Mouse (Mus musculus) lung, postnatal 25 days (tissue): ENCODE data around the gene Nhsl2.
"Not testable (repeated sequence)": the region's sequence is repeated elsewhere in the genome, so short reads cannot be mapped to it uniquely, and the experiment has no call there.

Experiments
- DNase-seq: peaks from one replicate; pipeline ENCODE4 v3.0.0; 2022; ENCODE audit warnings: low spot score

Nhsl2 gene

DNA sequence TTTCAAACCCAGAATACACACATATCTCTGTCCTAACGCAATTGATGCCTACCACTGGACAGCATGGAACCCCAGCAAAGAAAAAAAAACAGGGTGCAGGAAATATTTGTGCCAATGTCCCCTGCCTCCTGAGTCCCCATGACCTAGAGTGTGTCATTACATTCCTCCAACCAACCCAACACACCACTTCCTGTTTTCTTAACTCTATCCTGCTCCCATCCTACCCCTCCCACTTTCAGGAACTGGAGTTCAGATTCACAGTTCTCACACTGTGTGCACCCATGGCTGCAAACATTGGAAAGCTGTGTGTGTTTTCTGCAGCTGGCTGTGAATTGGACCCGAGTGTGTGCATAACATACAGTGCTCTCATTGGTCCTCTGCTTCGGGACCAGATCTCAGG is 241.4 kb downstream of the Nhsl2 start:
- DNase-seq: no peak

DNA sequence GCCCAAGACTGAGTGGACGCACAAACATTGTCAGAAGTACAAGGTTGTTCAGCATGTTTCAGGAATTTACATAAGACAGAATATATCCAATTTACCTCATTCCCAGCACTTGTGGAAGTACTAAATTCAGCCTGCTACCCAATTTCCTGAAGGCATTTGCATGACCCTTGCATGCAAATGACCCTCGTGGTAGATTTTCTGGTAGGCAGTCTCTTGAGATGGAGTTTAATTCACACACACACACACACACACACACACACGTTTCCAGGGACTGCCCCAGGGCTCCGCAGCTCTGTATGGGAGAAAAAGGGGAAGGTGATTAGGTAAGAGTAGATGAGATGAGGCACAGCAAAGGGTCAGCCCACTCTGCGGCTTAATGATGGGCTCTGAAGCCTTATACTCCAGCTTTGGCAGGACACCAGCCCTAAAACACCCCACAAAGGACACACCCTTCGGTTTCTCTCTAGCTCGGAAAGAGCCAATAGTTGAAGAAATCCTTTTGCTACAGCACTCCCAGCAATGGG is 245.3 kb downstream of the Nhsl2 start:
- DNase-seq: no peak

DNA sequence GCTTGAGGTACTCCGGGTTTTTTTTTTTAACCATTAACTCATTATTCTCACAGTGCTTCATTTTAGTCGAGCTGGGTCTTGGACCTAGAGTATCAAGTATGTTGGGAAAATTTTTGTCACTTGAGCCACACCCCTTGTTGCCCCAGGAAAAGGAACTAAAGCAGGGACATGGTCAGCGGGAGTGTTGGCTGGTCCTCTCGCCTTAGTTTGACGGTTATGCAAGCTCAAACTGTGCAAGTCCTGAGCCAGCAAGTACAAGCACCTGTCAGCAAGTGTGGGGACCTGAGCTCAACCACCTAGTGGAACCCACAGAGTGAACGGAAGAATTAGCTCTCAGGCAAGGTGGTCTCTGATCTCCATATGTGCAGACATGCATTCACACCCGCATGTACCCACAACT is 252.7 kb downstream of the Nhsl2 start:
- peak; percentile 10 for DNase-seq

DNA sequence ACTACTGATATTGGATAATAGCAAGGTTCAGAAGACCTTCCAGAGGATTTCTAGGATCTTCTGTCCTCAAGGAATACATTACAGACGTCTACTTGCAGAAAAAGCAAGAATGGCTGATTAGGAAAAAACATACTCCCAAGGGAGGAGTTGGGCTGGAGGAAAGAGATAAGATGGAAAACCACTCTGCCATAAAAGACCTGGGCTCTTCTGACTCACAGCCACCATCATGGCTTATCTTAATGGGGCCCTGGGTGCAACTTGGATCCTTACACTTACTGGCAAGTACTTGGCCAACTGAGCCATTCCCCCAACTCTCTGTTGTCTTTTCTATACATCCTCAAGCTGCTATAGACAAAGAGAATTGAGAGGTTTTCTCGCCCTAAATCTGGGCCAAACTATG is 254.6 kb downstream of the Nhsl2 start:
- DNase-seq: not testable (repeated sequence)

DNA sequence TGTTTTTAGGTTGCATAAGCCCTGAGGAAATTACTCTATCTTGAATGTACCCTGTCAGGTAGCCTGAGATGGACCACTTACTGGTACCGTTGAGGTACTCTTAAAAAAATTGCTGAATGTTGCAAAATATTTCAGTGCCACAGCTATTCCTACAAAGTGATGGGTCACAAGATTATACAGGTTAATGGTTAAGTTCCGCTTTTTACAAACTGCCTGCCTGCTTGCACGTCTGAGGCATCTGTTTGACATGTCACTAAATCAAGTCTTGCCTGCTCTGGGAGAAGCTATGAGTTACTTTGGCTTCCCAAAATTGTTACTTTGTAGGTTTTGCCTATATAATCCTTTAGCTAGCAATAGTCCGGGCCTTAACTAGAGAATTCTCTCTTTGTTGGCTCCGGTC is 260.2 kb downstream of the Nhsl2 start:
- DNase-seq: not testable (repeated sequence)

DNA sequence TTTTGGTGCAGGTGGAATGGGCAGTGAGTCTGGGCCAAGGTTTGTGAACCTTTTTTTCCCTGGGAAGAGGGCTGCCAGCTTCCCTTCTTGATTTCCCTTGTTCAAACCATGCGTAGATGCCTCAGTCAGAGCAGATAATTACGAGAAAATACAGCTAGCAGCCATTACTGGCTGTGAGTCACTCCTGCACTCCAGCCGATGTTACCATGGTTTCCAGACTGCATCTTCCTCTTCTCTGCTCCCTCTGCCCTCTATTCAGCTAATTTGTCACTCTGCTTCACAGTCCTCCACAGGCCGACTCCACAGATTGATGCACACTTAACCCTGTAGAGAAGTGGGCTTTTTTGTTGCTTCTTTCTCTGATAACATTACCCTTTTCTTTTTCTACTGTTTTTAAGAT is 266.5 kb downstream of the Nhsl2 start:
- no peak for DNase-seq

DNA sequence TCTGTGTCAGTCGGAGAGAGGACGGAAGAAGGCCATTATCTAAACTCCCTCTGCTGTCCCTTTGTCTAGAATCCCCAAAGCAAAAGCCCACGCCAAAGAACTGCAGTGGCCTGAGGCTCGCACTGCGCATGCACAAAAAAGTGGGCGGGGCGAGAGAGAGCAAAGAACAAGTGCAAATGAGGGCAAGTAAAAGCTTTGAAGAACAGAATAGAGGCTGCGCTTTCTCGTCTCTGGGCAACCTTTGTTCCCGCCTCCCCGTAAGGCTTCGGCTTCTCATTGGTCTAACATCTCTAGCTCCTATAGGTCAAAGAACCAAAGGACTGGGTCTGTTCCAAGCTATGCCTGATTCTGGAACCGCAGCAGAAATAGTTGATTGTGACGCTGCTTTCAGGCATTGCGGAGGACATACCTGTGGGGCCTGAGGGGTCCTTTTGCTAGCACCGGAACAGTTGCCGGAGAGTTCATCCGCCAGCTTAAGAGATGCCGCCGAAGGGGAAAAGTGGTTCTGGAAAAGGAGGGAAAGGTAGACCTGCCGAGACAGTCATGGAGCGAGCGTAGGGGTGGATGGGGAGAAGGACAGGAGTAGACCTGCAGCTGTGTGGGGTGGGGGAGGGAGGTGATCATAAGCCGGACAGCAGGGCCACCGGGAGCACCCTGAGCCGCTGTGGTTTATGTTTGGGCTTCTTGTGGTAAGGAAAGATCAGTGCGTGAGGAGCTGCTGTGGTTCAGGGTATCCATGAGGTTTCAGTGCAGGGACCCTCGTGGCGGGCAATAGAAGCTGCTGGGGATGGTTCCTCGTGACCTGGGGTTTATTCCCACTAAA is 270.1 kb downstream of the Nhsl2 start, which contains the start of gene Pin4:
Pin4 (plus strand) TSS at position 406 of the 823 bp plus-strand sequence.
- DNase-seq: peak; percentile 96

DNA sequence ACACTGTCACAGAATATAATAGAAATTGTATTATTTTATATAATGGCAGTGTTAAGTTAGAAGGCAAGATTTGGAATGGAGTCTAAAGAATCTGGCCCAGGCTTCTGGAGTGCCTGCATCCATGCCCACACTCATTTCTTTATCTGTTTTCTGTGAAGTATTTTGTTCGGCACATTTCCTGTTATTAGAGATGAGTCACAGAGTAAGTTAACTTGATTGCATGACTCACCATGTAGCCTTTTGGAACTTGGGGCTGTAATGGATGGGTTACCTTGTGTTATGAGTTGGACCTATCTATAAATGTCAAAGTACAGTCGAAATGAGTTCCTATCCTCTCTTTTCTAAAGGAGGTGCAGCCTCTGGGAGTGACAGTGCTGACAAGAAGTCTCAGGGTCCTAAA is 272.1 kb downstream of the Nhsl2 start:
- DNase-seq: no peak

DNA sequence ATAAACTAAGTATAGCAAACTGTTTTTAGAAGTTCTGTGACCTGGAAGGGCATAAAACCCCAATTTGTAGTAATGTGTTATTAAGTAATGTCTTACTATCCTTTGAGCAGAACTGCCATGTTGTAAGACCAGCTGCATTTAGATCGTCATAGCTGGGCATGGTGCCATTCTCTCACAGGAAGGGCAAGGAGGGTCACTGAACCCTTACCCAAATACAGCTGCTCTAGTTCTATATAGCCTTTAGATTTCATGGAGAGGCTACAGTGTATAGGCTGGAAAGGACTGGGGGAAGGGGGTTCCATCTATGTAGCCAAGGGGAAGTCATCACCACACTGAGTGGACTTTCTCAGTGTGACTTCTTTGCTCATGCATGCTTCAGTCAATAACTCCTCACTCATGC is 292.0 kb downstream of the Nhsl2 start:
- DNase-seq: no peak
